Mouse (Mus musculus): ENCODE data around the gene Ikzf4.

DNA sequence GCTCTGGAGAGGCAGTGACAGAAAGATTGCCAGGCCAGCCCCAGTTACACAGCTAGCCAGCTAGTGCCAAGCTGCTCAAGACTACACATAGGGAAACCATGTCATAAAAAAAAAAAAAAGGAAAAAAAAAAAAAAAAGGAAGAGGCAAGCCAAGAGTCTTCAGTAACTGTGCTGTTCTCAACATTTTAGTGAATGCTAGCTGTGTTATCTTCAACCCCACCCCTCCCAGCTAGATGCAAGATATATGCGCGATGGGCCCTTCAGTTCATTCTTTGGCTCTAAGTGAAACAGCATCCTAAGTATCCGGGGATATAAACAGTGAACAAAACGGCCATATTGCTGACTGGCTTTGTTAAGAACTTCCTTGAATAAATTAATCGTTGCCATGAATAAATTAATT is 53.0 kb downstream of the Ikzf4 start:
- TF ChIP-seq CTCF (IDR thresholded peaks at IDR 0.05; ENCODE audit: insufficient read depth, low read length) (no peak), POLR2A (IDR thresholded peaks at IDR 0.05; ENCODE audit: borderline replicate concordance, extremely low read depth, low read depth, low read length) (no peak)
